Mouse (Mus musculus) MEL (cell line): ENCODE results near the gene A930009A15Rik.

Experiments used
- BHLHE40 ChIP-seq: IDR thresholded peaks from 2 replicates; pipeline ENCODE4 v1.6.1; 2012; ENCODE audit warnings: low read depth, mild to moderate bottlenecking, inconsistent platforms, low read length, improper control_type of control experiment, borderline replicate concordance
- CTCF ChIP-seq, 3 experiments: IDR thresholded peaks in 2 of 3; conservative IDR thresholded peaks in 1 of 3; 2 replicates each; pipeline ENCODE4 v1.5.1; 2011 to 2012; ENCODE audit warnings: low read length in 3 of 3, low read depth in 2 of 3, mild to moderate bottlenecking in 2 of 3, improper control_type of control experiment in 1 of 3, inconsistent platforms in 1 of 3, mixed read lengths in 1 of 3, moderate library complexity in 1 of 3; ENCODE audit not compliant: control insufficient read depth in 1 of 3, insufficient read depth in 1 of 3, poor library complexity in 1 of 3, severe bottlenecking in 1 of 3
- JUND ChIP-seq: IDR thresholded peaks from 2 replicates; pipeline ENCODE4 v1.6.1; 2011; ENCODE audit warnings: low read depth, mild to moderate bottlenecking, improper control_type of control experiment, low read length
- MEF2A ChIP-seq: IDR thresholded peaks from 2 replicates; pipeline ENCODE4 v1.6.1; 2014; ENCODE audit warnings: low read depth, mild to moderate bottlenecking, inconsistent platforms, low read length, improper control_type of control experiment; ENCODE audit not compliant: poor library complexity, insufficient replicate concordance, severe bottlenecking; ENCODE audit errors: extremely low read depth
- MYC ChIP-seq: IDR thresholded peaks from 2 replicates; pipeline ENCODE4 v1.6.1; 2011; ENCODE audit warnings: low read depth, mild to moderate bottlenecking, low read length, improper control_type of control experiment, moderate library complexity
- RCOR1 ChIP-seq: IDR thresholded peaks from 2 replicates; pipeline ENCODE4 v1.6.1; 2012; ENCODE audit warnings: low read depth, mild to moderate bottlenecking, inconsistent platforms, low read length, improper control_type of control experiment
- ZC3H11A ChIP-seq: IDR thresholded peaks from 2 replicates; pipeline ENCODE4 v1.6.1; 2012; ENCODE audit warnings: low read depth, mild to moderate bottlenecking, inconsistent platforms, low read length, improper control_type of control experiment

DNA sequence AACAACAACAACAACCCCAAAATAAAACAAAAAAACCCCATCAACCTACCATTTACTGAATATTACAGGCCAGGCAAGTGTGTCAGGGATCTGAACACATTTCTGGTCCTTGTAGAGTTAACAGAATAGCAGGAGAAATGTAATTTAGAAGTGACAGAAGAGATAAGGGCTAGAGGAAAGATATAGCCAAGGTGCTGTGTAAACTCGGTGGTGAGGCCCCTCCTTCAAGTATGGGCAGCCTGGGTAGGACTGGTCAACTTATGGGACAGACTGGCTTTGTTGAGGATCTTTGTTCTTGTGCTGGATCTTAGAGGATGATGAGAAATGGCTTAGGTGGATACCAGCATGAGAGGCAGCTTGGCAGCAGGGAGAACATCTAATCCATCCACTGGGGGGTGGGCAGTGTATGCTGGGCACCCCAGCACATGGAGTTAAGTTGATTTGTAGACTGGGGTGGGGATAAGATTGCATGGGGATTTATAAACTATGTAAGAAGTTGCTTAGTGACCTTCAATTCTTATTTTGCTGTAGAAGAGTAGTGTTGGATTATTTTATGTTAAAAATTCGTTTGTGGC lies 14.5 kb upstream of the A930009A15Rik start:
- TF ChIP-seq BHLHE40 (no peak), MYC (no peak), CTCF (IDR thresholded peaks at IDR 0.05 in 2 of 3, conservative IDR thresholded peaks at IDR 0.05 in 1 of 3; ENCODE audit: control insufficient read depth in 1 of 3, insufficient read depth in 1 of 3, low read depth in 2 of 3, low read length in 3 of 3, poor library complexity in 1 of 3, severe bottlenecking in 1 of 3) (no peak), JUND (no peak), RCOR1 (no peak), ZC3H11A (no peak), MEF2A (no peak)
